Mouse (Mus musculus): ENCODE measurements around the gene Pald1. TPM values are rescaled to one million over a fixed set of nuclear protein-coding genes. Genes with fewer than 3 reads are reported as not detected.

Gene Pald1
- polyA plus RNA-seq (2012; rRNA removed) = 69.1 and 76.2 TPM in 2 replicates

DNA sequence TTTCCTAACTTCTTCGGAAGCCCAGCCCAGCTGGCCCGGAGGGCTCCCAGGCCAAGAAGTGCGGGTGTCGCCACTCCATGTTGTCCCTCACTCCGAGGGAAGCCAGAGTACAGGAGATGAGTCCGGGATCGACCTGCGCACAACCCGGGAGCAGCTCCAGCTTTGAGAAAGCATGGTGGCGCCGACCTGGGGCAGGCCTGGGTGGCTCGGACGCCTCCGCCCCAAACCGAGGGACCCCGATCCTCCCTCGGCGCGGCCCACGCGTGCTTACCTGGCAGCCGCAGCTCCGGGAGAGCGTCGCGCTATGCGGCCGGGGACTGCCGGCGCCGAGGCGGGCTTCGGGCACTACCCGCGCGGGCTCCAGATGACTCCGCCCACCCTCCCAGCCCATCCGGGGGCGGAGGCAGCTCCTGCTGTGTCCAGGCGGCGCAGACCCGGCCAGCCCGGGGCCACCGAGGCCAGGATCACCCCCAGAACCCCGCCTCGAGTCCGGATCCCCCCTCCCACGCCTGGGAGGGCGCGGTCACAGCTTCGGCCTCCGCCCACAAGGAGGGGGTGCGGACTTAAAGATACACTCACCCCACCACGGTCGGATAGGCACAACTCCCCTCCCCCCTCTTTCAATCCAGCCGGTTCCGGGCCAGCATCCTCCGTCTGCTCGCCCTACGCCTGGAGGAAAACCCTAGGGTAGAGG lies at the start of gene Pald1:
Gene Pald1, minus strand, starts transcription at position 510 of the 694 bp plus-strand sequence.
- under 1% methylated on average over 58 of the region's 60 CpGs for WGBS
- Histone ChIP-seq H3K4me3 (replicated peaks; ENCODE audit: extremely low read depth, low read depth, low read length) (peak within 1 kb of the TSS; percentile 86), H3K4me1 (ENCODE audit: control insufficient read depth, insufficient read depth, low read length) (peaks cover 25% of the 10 kb centered on the region)
- TF ChIP-seq POLR2A (IDR thresholded peaks at IDR 0.05; ENCODE audit: borderline replicate concordance, extremely low read depth, low read depth, low read length) = peak; percentile 85
- no peak for TF ChIP-seq CTCF (IDR thresholded peaks at IDR 0.05; ENCODE audit: insufficient read depth, low read length)
- peak; percentile 63 for DNase-seq

DNA sequence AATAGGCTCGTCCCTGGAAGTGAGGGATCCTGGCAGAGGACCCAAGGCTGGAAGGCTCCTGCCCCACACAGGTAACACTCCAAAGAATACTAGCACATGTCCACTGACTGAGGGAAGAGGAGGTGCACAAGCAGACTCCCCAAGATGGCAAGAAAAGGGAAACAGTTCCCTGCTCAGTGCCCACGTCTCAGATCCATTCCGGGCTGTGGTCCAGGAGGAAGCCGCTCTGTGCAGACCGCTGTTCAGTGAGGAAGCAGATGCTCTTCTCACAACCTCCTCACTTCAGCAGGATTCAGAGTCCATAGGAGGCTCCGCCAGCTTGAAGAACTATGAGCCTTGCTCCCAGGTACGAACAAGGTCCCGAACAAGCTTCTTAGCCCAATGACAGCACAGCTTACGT lies 48.0 kb upstream of the Pald1 start:
- H3K4me3 ChIP-seq (replicated peaks; ENCODE audit: extremely low read depth, low read depth, low read length) = no peak overlapping the region
- TF ChIP-seq POLR2A (IDR thresholded peaks at IDR 0.05; ENCODE audit: borderline replicate concordance, extremely low read depth, low read depth, low read length) = no peak
- no peak for DNase-seq
- 85% methylated on average over 9 of the region's 9 CpGs for WGBS
- H3K4me1 ChIP-seq (ENCODE audit: control insufficient read depth, insufficient read depth, low read length) = peaks cover 6% of the 10 kb centered on the region; the same call in 1 of the 2 replicates

DNA sequence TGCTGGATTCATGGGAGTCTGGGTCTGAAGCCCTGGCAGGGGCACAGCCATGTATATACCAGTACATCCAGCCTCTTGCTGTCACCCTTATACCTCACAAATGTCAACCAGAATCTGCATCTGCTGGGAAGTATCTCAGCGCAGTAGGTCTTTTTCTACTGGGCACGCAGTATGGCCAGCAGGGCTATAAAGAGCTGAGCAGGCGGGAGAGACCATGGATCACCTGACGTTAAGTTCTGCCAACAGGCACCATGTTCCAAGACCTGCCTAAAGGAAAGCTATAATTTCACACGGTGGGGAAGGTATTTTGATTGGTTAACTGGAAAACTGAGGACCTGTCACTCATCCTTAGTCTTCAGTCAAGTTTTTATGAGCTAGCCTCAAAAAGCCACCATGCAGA lies 45.7 kb upstream of the Pald1 start:
- WGBS = 91% methylated on average over 5 of the region's 5 CpGs

DNA sequence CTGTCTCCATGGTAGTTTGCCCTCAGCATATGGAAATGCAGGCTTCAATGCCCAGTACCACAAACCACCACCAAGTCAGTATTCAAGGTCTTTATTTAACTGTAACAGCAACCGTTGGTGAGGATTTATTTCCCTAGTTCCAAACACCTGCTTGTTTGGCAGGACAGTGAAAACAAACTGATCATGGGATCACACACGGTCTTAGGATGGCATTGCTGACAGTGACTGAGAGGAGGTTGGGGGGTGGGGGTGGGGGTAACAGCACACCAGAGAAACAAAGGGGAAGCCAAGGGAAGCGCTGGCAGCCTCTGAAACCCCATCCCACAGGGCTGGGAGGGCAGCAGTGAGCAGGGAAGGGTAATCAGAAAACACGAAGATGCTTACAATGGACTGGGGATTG lies 45.1 kb upstream of the Pald1 start:
- 64% methylated on average over 4 of the region's 4 CpGs for WGBS
- H3K4me1 ChIP-seq (ENCODE audit: control insufficient read depth, insufficient read depth, low read length) = peaks cover 9% of the 10 kb centered on the region; the same call in 1 of the 2 replicates
- no peak for DNase-seq
- H3K4me3 ChIP-seq (replicated peaks; ENCODE audit: extremely low read depth, low read depth, low read length) = no peak overlapping the region
- TF ChIP-seq POLR2A (IDR thresholded peaks at IDR 0.05; ENCODE audit: borderline replicate concordance, extremely low read depth, low read depth, low read length) (no peak), CTCF (IDR thresholded peaks at IDR 0.05; ENCODE audit: insufficient read depth, low read length) (no peak)

More for the DNA sequence above, 45.7 kb upstream of the Pald1 start:
- no peak for DNase-seq
- Histone ChIP-seq H3K4me3 (replicated peaks; ENCODE audit: extremely low read depth, low read depth, low read length) (no peak overlapping the region), H3K4me1 (ENCODE audit: control insufficient read depth, insufficient read depth, low read length) (peaks cover 9% of the 10 kb centered on the region; the same call in 1 of the 2 replicates)
- TF ChIP-seq POLR2A (IDR thresholded peaks at IDR 0.05; ENCODE audit: borderline replicate concordance, extremely low read depth, low read depth, low read length) (no peak), CTCF (IDR thresholded peaks at IDR 0.05; ENCODE audit: insufficient read depth, low read length) (no peak)

DNA sequence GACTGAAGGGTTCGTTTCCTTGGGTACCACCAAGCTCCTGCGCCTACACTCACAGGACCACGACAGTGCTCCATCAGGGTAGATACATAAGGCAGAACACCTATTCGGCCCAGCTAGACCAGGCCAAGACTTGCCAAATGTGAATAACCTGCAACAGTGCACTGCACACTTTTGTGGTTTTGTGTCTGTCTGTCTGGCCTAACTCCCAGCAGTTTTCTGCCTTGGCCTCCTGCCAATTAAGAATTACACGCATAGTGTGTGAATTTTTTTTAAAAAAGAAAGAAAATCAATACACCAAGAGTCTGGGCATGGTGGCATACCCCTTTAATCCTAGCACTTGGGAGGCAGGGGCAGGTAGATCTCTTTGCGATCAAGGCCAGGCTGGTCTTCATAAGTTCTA lies 44.6 kb upstream of the Pald1 start:
- WGBS = 80% methylated on average over 6 of the region's 6 CpGs

DNA sequence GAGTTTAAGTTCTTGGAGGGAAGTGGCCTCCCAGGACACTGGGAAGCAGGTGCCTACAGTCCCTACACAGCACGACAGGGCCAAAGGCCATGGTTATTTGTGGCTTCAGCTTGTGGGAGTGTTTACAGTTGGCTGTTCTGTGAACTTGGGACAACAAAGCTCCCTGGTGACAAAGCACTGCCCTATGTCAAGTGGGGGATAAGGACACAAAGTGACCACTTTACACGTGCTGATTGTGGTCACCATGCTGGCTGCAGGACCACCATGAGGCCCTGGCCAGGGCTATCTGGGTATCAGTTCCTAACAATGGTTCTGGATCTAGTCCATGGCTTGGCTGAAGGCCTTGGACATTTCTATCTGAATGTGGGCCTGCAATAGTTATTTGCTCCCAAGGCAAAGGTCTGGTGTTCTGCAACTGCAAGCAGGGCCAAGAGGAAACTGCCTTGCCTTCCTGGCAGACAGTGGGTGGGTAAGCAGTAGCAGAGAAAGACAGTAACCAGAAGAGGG lies 43.0 kb upstream of the Pald1 start:
- WGBS = 8% methylated on average over 2 of the region's 2 CpGs
- H3K4me3 ChIP-seq (replicated peaks; ENCODE audit: extremely low read depth, low read depth, low read length) = no peak overlapping the region
- no peak for TF ChIP-seq POLR2A (IDR thresholded peaks at IDR 0.05; ENCODE audit: borderline replicate concordance, extremely low read depth, low read depth, low read length)
- TF ChIP-seq CTCF (IDR thresholded peaks at IDR 0.05; ENCODE audit: insufficient read depth, low read length) = no peak
- peaks cover 9% of the 10 kb centered on the region; the same call in 1 of the 2 replicates for H3K4me1 ChIP-seq (ENCODE audit: control insufficient read depth, insufficient read depth, low read length)
- DNase-seq = peak; percentile 25

More for the DNA sequence above, 44.6 kb upstream of the Pald1 start:
- no peak overlapping the region for H3K4me3 ChIP-seq (replicated peaks; ENCODE audit: extremely low read depth, low read depth, low read length)
- DNase-seq = no peak
- TF ChIP-seq POLR2A (IDR thresholded peaks at IDR 0.05; ENCODE audit: borderline replicate concordance, extremely low read depth, low read depth, low read length) = no peak
- no peak for TF ChIP-seq CTCF (IDR thresholded peaks at IDR 0.05; ENCODE audit: insufficient read depth, low read length)
- H3K4me1 ChIP-seq (ENCODE audit: control insufficient read depth, insufficient read depth, low read length) = peaks cover 9% of the 10 kb centered on the region; the same call in 1 of the 2 replicates

DNA sequence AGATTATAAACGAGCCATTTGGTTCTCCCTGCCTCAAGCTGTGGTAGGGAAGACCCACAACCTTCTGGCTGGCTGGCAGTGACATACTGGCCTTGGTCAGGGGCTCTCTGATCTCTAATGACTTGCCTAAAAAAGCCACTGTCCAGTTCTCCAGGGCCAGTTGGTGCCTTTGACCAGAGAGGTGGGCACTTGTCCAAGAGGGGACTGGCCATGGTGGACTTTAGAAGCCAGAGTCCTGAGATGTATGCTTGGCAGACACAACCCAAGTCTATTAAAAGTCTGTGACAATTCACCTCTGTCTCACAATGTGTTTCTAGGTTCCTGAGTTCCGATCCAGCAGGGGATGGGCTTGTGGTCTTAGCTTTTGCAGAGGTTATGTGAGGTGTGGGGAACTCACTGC lies 41.7 kb upstream of the Pald1 start:
- 58% methylated on average over 2 of the region's 2 CpGs for WGBS

DNA sequence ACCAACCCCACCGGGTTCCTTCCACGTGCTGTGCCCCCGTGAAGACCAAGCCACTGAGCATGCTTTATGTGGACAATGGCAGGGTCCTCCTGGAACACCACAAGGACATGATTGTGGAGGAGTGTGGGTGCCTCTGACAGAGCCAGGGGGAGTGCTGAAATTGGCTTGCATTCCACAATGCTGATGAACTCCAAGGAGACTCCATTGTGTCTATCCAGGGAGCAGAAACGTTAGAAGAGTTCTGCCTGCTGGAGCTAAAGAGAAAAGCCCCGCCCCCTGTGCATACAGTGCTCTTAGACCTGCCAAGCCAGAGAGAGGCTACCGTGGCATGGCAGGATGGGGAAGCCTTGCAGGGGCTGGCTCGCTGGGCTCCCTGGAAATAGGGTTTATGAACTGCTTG lies 41.2 kb upstream of the Pald1 start:
- peaks cover 9% of the 10 kb centered on the region; the same call in 1 of the 2 replicates for H3K4me1 ChIP-seq (ENCODE audit: control insufficient read depth, insufficient read depth, low read length)
- H3K4me3 ChIP-seq (replicated peaks; ENCODE audit: extremely low read depth, low read depth, low read length) = no peak overlapping the region
- WGBS = 14% methylated on average over 7 of the region's 7 CpGs
- DNase-seq = no peak
- TF ChIP-seq CTCF (IDR thresholded peaks at IDR 0.05; ENCODE audit: insufficient read depth, low read length) (no peak), POLR2A (IDR thresholded peaks at IDR 0.05; ENCODE audit: borderline replicate concordance, extremely low read depth, low read depth, low read length) (no peak)

More for the DNA sequence above, 41.7 kb upstream of the Pald1 start:
- Histone ChIP-seq H3K4me3 (replicated peaks; ENCODE audit: extremely low read depth, low read depth, low read length) (no peak overlapping the region), H3K4me1 (ENCODE audit: control insufficient read depth, insufficient read depth, low read length) (peaks cover 9% of the 10 kb centered on the region; the same call in 1 of the 2 replicates)
- TF ChIP-seq POLR2A (IDR thresholded peaks at IDR 0.05; ENCODE audit: borderline replicate concordance, extremely low read depth, low read depth, low read length) = no peak
- no peak for TF ChIP-seq CTCF (IDR thresholded peaks at IDR 0.05; ENCODE audit: insufficient read depth, low read length)
- DNase-seq = no peak

DNA sequence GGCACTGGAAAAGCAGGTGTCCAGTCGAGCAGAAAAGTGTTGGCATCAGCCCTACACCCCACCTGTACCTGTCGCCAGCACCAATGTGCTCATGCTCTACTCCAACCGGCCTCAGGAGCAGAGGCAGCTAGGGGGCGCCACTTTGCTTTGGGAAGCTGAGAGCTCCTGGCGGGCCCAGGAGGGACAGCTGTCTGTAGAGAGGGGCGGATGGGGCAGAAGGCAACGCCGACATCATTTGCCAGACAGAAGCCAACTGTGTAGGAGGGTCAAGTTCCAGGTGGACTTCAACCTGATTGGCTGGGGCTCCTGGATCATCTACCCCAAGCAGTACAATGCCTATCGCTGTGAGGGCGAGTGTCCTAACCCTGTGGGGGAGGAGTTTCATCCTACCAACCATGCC lies 40.0 kb upstream of the Pald1 start:
- TF ChIP-seq POLR2A (IDR thresholded peaks at IDR 0.05; ENCODE audit: borderline replicate concordance, extremely low read depth, low read depth, low read length) = no peak
- 0 out of 2 replicates have a peak, but pooled peaks have one; percentile 8 for TF ChIP-seq CTCF (IDR thresholded peaks at IDR 0.05; ENCODE audit: insufficient read depth, low read length)
- no peak overlapping the region for H3K4me3 ChIP-seq (replicated peaks; ENCODE audit: extremely low read depth, low read depth, low read length)
- peak; percentile 35 for DNase-seq
- 67% methylated on average over 10 of the region's 10 CpGs for WGBS
- H3K4me1 ChIP-seq (ENCODE audit: control insufficient read depth, insufficient read depth, low read length) = peaks cover 12% of the 10 kb centered on the region

DNA sequence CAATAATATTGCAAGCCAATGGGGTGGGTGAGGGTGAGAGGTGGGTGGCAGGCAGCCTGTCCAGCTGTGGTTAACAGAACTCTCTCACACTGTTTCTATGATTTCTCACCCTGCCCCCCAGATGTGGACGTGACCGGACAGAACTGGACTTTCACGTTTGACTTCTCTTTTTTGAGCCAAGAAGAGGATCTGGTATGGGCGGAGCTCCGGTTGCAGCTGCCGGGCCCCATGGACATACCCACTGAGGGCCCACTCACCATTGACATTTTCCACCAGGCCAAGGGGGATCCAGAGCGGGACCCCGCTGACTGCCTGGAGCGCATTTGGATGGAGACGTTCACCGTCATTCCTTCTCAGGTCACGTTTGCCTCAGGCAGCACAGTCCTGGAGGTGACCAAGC lies 39.5 kb upstream of the Pald1 start:
- Histone ChIP-seq H3K4me3 (replicated peaks; ENCODE audit: extremely low read depth, low read depth, low read length) (no peak overlapping the region), H3K4me1 (ENCODE audit: control insufficient read depth, insufficient read depth, low read length) (peaks cover 11% of the 10 kb centered on the region)
- TF ChIP-seq CTCF (IDR thresholded peaks at IDR 0.05; ENCODE audit: insufficient read depth, low read length) (no peak), POLR2A (IDR thresholded peaks at IDR 0.05; ENCODE audit: borderline replicate concordance, extremely low read depth, low read depth, low read length) (no peak)
- DNase-seq = no peak
- 69% methylated on average over 12 of the region's 12 CpGs for WGBS

All from lung, adult 2 months (tissue).